Mouse (Mus musculus) adrenal gland, adult 18-20 months (tissue): Measurements from ENCODE around the gene Calhm6. TPM values are rescaled to one million over a fixed set of nuclear protein-coding genes. Genes with fewer than 3 reads are reported as not detected.

Source experiments
- DNase-seq, 2 experiments: peaks; one replicate each; pipeline ENCODE4 v3.0.0; 2021 to 2022; ENCODE audit warnings: low spot score in 2 of 2
- long read RNA-seq, 2 experiments: library from polyadenylated mRNA; stranded (forward); transcript quantifications; one replicate each; pipeline ENCODE4 v2.0.0; 2021
- total RNA-seq, 2 experiments: library from RNA; stranded (reverse); gene quantifications; 1 replicate in 1 of 2; 2 replicates in 1 of 2; pipeline ENCODE4 v1.2.3; 2021

Calhm6 gene
- under 1 TPM; 0.45 to 0.56 TPM for total RNA-seq
- long read RNA-seq, experiment 1, partial matches to known transcripts, result 0 of 2 reads
- long read RNA-seq, experiment 1, other reads (novel, unspliced or antisense), result 0 of 2 reads
- long read RNA-seq, experiment 2, result 0 reads

DNA sequence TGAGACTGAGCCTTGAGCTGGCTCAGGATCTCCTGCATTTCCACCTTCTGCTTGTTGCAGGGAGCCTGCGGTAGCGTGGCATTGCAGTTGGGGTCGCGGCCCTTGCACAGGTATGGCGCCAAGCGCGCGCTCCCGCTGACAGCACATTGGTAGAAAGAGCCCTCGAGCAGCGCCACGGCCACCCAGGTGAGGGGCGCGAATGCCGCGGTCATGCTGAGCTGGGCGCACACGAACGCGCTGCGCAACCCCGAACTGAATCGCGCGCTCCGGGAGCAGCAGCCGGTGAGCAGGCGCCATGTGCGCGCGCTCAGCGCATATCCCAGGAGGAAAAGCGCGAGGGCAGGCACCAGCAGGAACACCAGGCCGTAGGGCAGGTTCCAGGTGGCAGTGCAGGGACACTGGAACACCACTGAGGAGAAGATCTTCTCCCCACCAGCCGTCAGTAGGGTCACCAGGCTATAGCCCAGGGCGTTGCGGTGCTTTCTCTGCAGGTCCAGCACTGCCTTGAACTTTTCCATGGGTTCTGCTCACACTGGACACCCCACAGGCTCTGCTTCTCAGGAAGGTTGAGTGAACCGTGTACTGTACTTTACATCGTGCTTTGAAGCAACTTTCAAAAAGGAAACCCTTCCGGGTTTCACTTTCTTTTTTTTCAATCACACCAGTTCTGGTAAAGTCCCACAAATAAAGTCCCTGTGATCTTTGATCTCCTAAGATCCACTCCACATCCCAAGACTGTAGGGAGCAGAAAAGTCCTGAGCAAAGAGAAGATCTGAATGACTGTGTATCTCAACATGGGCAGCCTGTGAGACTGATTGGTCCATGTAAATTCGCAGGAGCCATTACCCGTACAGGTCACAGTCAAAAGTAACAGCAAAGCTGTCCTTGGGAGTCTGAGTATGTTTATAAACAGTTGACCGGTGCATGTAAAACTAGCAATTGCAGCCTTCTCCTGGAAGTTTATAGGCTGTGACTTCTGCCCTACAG is at the start of gene Calhm6:
Calhm6 (minus strand) TSS at position 593 of the 987 bp plus-strand sequence.
- peak; percentile 10 to 26 for DNase-seq

DNA sequence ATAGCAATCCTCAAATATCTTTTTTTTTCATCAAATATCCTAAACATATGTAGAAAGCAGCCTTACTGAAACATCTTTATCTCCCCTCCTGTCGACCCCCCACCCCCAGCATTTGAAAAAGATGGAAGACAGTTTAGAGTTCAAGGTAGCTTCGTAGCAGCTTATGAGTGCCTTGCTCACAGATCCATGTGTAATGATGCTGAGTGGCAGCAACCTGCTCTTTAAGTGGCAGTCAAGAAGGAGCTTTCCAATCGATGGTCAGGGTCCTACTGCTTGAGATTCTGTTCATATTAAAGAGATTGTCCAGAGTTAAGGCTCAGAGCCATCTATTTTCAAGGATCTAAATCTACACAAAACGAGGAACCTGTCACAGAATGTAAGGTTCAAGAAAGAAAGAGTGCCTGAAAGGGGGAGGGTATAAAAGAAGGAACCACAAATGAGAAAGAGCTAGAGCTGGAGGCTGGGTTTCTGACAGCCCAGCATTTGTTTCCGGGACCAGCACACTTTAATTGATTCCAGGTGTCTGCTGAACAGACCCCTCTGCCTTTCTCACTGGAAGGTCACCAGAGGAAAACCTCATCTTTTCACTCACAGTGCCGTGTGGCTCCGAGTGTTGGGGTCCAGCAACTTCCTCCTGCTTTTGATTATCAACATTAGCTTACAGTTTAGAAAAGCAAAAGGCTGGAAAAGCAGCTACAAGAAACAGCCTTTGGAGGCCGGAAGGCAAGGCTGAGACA is 48.3 kb upstream of the Calhm6 start:
- no peak for DNase-seq

DNA sequence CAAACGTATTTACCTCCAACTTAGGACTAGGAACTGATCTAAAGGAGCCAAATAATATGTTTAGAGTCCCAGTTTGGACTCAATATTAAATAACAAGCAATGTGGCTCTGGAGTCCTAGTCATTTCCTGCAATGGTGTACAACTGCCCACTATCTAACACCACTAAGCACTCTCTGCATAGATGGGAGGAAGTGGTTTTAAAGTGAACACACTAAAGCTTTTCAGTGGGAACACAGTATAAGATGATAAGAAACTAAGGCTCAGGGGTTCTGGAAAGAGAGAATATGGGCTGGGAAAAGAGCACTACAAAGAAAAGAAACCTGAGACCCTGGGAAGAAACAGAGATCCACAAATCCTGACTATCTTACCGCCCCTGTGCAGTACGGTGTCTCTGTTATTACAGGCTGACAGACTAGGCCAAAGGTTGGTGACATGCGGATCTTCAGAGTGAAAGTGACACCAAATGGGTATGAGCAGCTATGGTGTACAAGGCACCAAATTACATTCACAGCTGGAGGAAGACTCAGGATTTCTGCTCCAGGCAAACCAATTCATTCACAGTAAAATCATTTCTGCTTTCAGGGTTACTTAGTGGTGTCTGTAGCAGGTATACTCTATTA is 45.0 kb upstream of the Calhm6 start:
- DNase-seq, result no peak

DNA sequence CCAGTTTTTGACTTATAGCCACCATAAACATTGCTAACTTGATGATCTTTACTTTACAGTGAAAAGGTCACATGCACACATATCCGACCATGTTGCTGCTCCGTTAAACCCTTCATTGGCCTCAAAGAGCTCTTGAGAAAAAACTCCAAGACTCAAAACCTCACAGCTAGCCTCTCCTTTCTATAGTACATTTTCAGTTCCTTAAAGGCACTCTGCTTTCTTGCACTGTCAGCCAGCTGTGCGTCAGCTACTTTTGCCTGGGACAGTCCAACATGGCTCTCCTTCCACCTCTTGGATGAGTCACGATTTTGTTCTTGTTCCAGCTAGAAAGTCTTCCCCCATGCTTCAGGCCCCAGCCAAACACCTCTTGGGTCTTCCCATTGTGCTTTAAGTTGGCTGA is 43.9 kb upstream of the Calhm6 start:
- no peak for DNase-seq

DNA sequence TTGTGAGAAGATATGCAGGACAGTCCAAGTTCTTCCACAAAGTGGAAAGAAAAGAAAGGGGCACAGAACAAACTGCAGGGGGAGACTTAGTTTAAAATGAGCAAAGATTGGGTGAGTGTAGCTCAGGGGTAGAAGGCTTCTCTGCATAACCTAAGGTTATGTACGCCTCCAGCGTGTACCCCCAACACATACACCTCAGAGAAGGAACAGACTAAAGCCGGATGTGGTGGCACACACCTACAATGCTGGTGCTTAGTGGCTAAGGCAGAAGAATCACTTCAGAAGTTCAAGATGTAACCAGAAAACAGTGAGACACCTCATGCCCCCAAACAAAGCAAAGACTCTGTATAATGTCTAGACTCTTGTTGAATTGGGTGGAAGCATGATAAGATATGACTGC is 43.4 kb upstream of the Calhm6 start:
- DNase-seq, result no peak

DNA sequence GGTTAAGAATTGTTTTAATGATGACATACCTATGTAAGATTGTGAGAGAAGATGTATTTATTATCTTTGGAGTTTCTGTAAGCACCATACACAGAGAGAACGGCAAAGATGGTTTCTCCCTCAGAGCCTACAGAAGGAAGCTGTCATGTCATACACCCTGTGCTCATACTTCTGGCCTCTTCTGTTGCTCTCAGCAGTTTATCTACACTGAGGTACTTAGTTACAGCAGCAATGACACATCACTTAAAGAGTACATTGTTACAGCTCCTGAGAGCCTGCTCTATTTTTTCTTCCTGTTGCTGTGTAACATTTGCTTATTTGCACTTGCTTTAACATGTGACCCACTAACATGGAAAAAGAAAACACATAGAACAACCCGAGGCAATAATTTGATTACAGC is 39.2 kb upstream of the Calhm6 start:
- DNase-seq, result no peak

DNA sequence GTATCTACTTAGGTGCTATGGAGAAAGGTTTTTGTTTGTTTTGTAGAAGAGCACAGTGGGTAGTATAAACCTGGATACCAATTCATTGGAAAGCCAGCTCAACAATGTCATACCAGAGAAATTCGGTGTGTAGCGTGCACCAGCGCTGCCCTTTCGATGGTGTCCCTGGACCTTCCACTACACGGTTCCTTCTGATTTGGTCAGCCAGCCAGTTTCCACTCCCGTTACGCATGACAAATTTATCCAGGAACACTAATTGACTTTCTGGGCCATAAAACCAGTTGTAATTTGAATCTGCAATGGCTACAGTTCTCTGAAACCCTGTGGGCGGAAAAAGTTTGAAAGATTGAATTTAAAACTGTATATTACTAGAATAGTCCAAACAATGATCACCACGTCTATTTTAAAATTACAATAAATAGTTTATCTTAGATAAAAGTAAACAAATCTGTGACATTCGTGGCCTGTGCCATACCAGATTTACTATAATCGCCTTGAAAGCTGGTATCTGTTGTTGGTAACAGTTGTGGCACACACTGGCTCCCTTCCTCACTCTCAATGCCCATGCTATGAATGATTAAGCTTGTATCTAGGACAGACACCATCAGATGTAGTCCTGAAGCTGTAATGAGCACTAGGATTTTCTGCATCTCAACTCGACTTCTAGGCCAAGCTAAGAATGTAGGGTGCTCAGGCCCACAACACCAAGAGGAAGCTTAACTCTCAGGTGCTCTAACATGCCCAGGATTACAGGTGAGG is 28.2 kb upstream of the Calhm6 start:
- DNase-seq, result no peak

DNA sequence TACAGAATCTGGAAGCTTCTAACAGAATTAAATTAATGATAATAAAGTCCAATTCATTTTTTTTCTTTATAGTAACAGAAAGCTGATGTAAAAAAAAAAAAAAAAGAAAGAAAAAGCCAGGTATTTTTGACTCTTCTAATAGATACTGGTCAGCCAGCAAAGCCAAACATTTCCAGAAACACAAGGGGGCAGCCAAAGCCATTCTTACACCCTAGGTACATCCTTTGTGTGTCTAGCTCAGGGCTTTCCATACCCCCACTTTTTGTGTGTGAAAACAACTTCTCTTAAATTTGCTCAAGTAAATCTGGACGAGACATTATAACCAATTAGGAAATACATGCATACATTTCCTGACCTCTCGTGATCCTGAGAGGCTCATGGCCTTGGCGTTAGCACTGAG is 24.0 kb upstream of the Calhm6 start:
- DNase-seq, result no peak

DNA sequence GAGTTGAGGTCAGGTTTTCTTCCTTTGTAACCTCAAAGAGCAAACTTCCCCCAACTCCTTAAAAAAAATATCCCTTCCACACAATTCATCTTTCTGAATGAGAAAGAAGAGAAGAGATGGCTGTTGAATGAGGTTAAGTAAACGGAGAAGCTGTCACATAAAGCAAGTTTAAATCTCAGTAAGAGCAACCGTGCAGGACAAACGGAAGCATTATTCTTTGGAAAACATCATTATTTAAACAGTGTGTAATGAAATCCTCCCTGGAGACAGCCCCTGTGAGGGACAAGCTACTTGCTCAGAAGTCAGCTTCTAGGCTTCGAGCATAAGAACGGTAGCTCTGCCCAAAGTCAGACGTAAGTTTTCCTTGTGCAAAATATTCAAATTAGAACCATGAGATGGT is 22.7 kb upstream of the Calhm6 start:
- DNase-seq, result no peak

DNA sequence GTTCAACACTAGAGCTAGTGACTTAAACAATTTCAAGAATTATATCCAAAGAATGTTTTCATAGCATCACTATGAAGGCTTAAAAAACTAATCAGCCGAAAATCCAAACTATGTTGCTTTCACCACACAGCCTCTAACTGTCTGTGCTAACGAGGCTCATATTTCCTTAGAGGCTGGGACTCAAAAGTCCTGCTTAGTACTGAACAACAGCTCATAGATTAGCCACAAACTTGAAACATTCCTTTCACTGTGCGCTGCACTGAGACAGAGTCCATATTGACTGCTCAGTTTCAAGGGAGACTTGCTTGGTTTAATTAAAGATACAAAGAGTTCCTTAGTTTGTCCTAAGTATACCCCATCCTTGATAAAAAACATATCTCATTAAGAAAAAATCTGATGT is 22.0 kb upstream of the Calhm6 start:
- DNase-seq, result no peak

DNA sequence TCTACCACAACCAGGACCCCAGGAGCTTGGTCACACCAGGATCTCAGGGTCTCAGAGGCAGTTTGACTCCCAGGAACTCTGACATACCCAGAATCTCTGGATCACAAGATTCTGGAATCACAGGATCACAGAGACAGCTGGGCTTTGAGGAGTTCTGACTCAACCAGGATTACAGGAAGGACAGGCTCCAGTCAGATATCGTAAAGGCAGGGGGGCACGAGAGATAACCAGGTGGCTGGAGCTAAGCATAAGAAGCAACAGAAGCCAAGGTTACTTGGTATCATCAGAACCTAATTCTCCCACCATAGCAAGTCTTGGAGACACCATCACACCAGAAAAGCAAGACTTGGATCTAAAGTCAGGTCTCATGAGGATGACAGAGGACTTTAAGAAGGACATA is 13.9 kb upstream of the Calhm6 start:
- no peak for DNase-seq

DNA sequence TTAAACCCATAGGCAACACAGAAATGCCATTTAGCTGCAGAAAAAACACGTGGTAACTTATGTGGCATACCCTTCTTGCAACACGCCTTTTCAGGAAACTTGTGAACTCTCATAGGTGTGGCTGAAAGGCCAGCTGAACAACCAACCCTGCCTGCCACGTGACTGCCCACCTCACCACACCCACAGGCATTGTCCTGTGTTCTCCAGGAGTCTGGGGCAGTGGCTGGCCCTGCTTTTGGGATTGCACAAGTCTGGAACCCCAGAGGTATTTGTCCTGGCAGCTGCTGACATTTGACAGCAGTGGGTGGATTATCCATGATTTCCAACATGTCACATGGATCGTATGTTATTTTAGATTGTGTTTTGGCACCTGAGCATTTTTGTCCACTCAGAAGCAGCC is 12.0 kb upstream of the Calhm6 start:
- no peak for DNase-seq

DNA sequence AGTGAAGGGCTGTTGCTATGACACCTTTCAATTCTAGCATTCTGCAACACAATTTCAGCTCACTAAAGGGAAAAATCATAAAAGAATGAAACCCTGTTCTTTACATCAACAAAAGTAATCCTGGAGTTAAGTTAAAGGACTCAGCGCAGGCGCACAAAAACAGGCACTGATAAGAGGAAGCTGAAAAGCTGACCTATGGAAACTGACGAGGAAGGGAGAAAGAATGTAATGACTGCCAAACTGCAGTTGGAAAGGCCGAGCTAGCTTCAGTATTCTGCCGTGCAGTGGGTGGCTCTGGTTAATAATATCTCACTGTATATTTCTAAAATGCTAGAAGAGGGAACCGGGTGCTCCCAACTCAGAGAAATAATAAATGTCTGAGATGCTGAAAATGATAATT is 10.2 kb upstream of the Calhm6 start:
- no peak for DNase-seq

DNA sequence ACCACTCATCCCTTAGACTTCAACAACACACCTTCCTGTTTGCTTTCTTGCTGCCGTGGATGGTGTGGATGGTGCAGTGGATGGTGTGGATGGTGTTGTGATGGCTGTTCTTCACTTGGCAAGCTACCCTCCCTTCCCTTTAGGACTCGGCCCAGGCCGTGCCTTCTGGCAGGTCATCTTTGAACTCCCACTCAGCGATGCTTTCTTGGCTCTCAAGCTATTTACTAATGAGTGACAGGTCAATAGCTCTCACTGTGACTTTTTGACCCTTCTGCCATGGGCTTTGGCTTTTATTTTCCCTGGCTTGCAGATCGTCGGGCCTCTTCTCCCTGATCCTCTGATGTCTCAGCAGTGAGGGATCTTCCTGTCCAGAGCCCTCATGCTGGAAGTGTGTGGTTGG is 8.6 kb upstream of the Calhm6 start:
- no peak for DNase-seq

DNA sequence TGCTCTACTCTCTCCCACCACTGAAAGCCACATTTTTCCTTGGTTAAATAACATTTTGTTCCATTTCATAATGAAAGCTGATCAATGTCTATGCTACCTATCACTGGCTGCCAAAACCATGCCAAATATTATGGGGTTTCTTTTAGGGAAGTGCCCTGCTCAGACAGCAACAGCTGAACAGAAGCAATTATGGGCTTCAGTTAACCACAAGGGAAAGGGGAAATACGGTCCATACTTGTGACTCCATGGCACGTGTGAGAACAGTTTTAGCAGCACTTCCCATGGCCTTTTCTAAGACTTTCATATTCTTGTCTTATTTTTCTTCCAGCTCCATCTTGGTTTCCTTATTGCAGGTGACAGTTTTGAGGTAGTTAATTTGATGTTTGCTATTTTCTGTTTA is 3.6 kb upstream of the Calhm6 start:
- no peak for DNase-seq

DNA sequence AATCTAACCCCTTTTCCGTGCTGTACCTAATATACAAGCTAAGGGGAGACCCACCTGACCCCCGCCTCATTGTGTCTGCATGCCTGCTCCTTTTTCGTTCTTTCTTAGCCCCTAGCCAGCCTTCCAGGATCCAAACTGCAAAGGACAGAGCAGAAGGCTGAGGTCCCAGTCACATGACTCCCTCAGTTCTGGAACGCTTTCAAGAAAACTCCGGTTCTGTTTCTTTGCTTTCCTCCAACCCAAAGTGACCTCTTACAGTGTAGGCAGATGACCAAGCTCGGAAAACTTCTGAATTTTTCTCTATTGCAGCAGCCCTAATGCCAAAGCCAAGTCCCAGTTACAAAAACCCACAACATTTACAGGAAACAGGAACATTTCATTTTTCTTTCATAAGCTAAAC is 607 bp upstream of the Calhm6 start:
- no peak for DNase-seq

DNA sequence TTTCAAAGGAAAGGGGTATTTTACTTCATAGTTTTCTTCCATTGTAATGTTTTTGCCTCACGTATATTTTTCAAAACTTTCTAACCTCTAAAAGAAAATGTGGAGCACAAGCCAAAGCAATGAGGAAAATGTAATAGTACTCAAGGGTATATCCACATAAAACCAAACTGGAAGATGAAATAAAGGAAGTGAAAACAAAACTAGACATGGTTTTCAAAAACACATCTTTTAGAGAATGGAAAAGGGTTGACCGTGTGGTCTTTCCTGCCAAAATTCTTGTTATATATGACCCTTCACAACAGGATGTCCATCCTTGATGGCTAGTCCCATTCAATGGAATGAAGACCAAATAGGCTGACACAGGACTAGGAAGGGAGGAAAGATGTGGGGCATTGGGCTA is 9.4 kb downstream of the Calhm6 start:
- no peak for DNase-seq

DNA sequence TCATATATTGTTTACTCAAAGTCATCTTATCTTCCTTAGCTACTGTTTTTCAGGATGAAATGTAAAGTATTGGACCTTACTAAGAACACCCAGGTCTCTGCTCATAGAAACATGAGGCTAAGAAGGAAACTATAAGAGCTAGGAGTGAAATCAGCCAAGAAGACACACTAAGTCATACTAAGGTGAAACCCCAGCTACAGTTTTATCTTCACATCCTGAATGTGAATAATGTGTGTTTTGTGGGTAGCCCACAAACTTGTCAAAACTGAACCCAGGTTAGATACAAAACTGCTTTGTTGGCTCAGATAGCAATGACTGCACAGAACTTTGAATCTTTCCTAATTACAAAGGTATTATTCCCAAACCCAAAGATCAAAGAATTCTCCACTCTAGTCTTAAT is 10.0 kb downstream of the Calhm6 start:
- no peak for DNase-seq

DNA sequence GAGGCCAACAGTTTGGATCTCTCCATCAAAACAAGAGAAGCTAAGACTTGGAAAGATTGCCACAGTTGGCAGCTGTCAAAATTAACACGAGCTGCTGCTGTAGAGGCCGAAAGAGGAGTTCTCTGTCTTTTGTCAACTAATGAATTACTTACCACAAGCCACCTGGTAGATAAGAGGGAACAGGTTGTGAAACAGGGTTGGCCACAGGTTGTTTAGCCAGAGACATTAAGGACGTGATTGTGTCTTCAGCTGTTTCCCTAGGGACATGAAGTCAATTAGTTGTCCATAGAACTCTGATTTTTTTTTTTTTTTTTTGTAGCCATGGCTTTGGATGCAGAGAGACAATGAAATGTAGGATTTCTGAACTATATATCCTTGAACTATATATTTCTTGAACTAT is 10.7 kb downstream of the Calhm6 start:
- DNase-seq, result no peak

DNA sequence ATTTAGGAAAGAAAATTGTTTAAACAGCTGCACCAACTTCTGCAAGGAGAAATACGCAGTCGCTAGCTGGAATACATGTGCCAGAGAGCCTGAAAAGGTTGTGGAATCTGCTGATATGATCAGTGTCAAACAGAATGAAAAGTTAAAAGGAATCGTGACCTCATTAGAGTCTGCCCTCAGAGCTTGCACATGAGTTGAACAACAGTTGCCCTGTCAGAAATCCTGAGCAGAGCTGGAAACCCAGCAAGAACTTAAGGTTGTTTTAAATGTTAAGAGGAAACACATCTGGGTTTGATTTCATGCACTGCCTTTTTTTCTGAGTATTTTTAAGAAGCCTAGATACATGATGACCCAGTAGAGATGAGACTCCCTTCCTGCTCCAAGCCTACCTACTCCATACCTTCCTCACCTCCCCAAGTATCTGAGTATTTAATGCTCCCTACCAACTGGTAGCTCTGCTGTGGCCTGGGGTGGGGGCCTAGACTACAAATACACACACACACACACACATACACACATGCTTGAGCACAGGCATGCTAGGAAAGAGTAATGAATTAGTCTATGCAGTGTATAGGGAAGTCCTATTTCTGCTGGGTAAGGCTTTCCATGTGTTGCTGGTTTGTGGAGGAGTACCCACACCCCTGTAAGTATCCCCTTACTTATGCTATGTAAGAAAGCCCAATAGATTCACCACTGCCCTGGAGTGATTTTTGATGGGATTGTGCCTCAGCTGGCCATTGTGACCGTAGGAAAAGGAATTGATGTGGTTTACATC is 15.6 kb downstream of the Calhm6 start:
- no peak for DNase-seq
